Mouse (Mus musculus) midbrain, postnatal 0 days (tissue): ENCODE measurements around the gene Slc25a47. TPM values are rescaled to one million over a fixed set of nuclear protein-coding genes. Genes with fewer than 3 reads are reported as not detected.

Experiments used
- ATAC-seq: fragments of 200-750 bp; cut with Nextera tagmentation; 2 replicates; pipeline ENCODE4 v1.8.0; 2017; ENCODE audit warnings: moderate number of reproducible peaks, mild to moderate bottlenecking, moderate TSS enrichment, moderate library complexity; ENCODE audit not compliant: low FRiP score
- DNase-seq: peaks from one replicate; pipeline ENCODE4 v3.0.0-alpha.2; 2015; ENCODE audit warnings: low spot score
- H3K27ac ChIP-seq: fragments of 300-500 bp; sonication (generic); 2 replicates; pipeline ENCODE4 v1.5.1; 2014; ENCODE audit warnings: low read depth, mild to moderate bottlenecking, low read length, mixed read lengths
- H3K27me3 ChIP-seq: fragments of 300-500 bp; sonication (generic); 2 replicates; pipeline ENCODE4 v1.6.1; 2014; ENCODE audit warnings: low read length, control low read depth, mixed read lengths; ENCODE audit not compliant: insufficient read depth
- H3K36me3 ChIP-seq: fragments of 300-500 bp; sonication (generic); 2 replicates; pipeline ENCODE4 v1.6.1; 2014; ENCODE audit warnings: low read length, control low read depth, mixed read lengths; ENCODE audit not compliant: insufficient read depth
- H3K4me1 ChIP-seq: fragments of 300-500 bp; sonication (generic); 2 replicates; pipeline ENCODE4 v1.6.1; 2014; ENCODE audit warnings: mild to moderate bottlenecking, control low read depth, antibody characterized with exemption, low read length, mixed read lengths; ENCODE audit not compliant: insufficient read depth
- H3K4me2 ChIP-seq: fragments of 300-500 bp; sonication (generic); 2 replicates; pipeline ENCODE4 v1.6.1; 2014; ENCODE audit warnings: low read depth, mild to moderate bottlenecking, low read length, mixed read lengths; ENCODE audit not compliant: poor library complexity, severe bottlenecking
- H3K4me3 ChIP-seq: fragments of 300-500 bp; sonication (generic); 2 replicates; pipeline ENCODE4 v1.5.1; 2014; ENCODE audit warnings: low read depth, mild to moderate bottlenecking, low read length, moderate library complexity
- H3K9ac ChIP-seq: fragments of 300-500 bp; sonication (generic); replicated peaks from 2 replicates; pipeline ENCODE4 v1.6.1; 2014; ENCODE audit warnings: mild to moderate bottlenecking, low read length, moderate library complexity, mixed read lengths; ENCODE audit not compliant: poor library complexity, severe bottlenecking
- H3K9me3 ChIP-seq: fragments of 300-500 bp; sonication (generic); 2 replicates; pipeline ENCODE4 v1.6.1; 2016; ENCODE audit warnings: low read length, control low read depth
- CTCF ChIP-seq: IDR thresholded peaks from 2 replicates; pipeline ENCODE4 v1.5.1; 2016; ENCODE audit warnings: antibody characterized with exemption, mild to moderate bottlenecking
- WGBS: fragments of 180-500 bp; shearing (Covaris S2); extraction: QIAGEN DNeasy Blood & Tissue Kit; methylation state at CpG from one replicate; pipeline ENCODE4 v1.1.7; 2014; 5-methylcytosine and 5-hydroxymethylcytosine counted together
- polyA plus RNA-seq: library from polyadenylated mRNA; unstranded; fragments of >200 nt; fragmentation: Nextera tagmentation; extraction: Ambion mirVana; gene quantifications from 2 replicates; pipeline ENCODE4 v1.2.1, GENCODE M21; 2015
- total RNA-seq: library from RNA; depleted of rRNA; stranded (reverse); fragments of >200 nt; gene quantifications from 2 replicates; pipeline ENCODE4 v1.2.3, GENCODE M21; 2014

Slc25a47 gene
- total and polyA plus RNA-seq, 2 experiments from 2014 or later = 5.9 to 13.2 TPM

GRCm38 (mm10) chr12:108834337-108834736 is 1.5 kb upstream of the Slc25a47 start:
- Histone ChIP-seq H3K9me3 (no peaks in the 10 kb centered on the region), H3K4me1 (peaks cover 24% of the 10 kb centered on the region), H3K4me2 (peak overlapping the region; percentile 71), H3K27ac (no peak overlapping the region), H3K27me3 (no peaks in the 10 kb centered on the region), H3K9ac (0 out of 2 replicates have a peak overlapping the region, but pooled peaks have one; percentile 72), H3K36me3 (no peaks in the 10 kb centered on the region; the same call in 1 of the 2 replicates), H3K4me3 (peak overlapping the region; percentile 69; the same call in 1 of the 2 replicates)
- no peak for ATAC-seq
- WGBS = 91% methylated on average over 3 of the region's 3 CpGs
- TF ChIP-seq CTCF = no peak
- DNase-seq = no peak

GRCm38 (mm10) chr12:108834786-108835185 is 1.1 kb upstream of the Slc25a47 start:
- peak overlapping the region; percentile 72; the same call in 1 of the 2 replicates for H3K9ac ChIP-seq
- H3K4me2 ChIP-seq = peak overlapping the region; percentile 71
- no peak for DNase-seq
- H3K4me3 ChIP-seq = peak overlapping the region; percentile 69
- no peaks in the 10 kb centered on the region for H3K9me3 ChIP-seq
- no peak for TF ChIP-seq CTCF
- WGBS = 42% methylated on average over 5 of the region's 5 CpGs
- ATAC-seq = no peak
- H3K27ac ChIP-seq = no peak overlapping the region
- no peaks in the 10 kb centered on the region; the same call in 1 of the 2 replicates for H3K36me3 ChIP-seq
- H3K4me1 ChIP-seq = peaks cover 24% of the 10 kb centered on the region
- no peaks in the 10 kb centered on the region for H3K27me3 ChIP-seq

- Histone ChIP-seq H3K4me3 (peak overlapping the region; percentile 69), H3K36me3 (no peaks in the 10 kb centered on the region; the same call in 1 of the 2 replicates), H3K27ac (peak overlapping the region; percentile 43; the same call in 1 of the 2 replicates), H3K4me2 (peak overlapping the region; percentile 71), H3K9me3 (no peaks in the 10 kb centered on the region), H3K27me3 (no peaks in the 10 kb centered on the region), H3K9ac (peak overlapping the region; percentile 72), H3K4me1 (peaks cover 24% of the 10 kb centered on the region)
- TF ChIP-seq CTCF = no peak
- ATAC-seq = peak; percentile 25
- DNase-seq = no peak
- 3% methylated on average over 51 of the region's 51 CpGs for WGBS
These were observed 522 bp upstream of the Slc25a47 start for GRCm38 (mm10) chr12:108835208-108835839.

GRCm38 (mm10) chr12:108836722-108837121 is 876 bp downstream of the Slc25a47 start:
- ATAC-seq = no peak
- Histone ChIP-seq H3K9ac (peak overlapping the region; percentile 72), H3K27me3 (no peaks in the 10 kb centered on the region), H3K4me2 (peak overlapping the region; percentile 71), H3K9me3 (no peaks in the 10 kb centered on the region), H3K4me3 (peak overlapping the region; percentile 69), H3K4me1 (peaks cover 24% of the 10 kb centered on the region), H3K36me3 (0 out of 2 replicates have a peak, but pooled peaks cover 4% of the 10 kb centered on the region), H3K27ac (0 out of 2 replicates have a peak overlapping the region, but pooled peaks have one; percentile 69)
- no peak for TF ChIP-seq CTCF
- no peak for DNase-seq
- WGBS = 56% methylated on average over 7 of the region's 7 CpGs

- no peaks in the 10 kb centered on the region for H3K9me3 ChIP-seq
- WGBS = 91% methylated on average over 6 of the region's 6 CpGs
- H3K36me3 ChIP-seq = peaks cover 13% of the 10 kb centered on the region
- H3K27me3 ChIP-seq = no peaks in the 10 kb centered on the region
- peaks cover 15% of the 10 kb centered on the region for H3K4me1 ChIP-seq
- no peak overlapping the region for H3K9ac ChIP-seq
- TF ChIP-seq CTCF = no peak
- no peak overlapping the region for H3K27ac ChIP-seq
- no peak for DNase-seq
- no peak for ATAC-seq
- H3K4me3 ChIP-seq = no peak overlapping the region
- H3K4me2 ChIP-seq = no peak overlapping the region
These were observed 5.3 kb downstream of the Slc25a47 start for GRCm38 (mm10) chr12:108841181-108841580.

GRCm38 (mm10) chr12:108842663-108843062 is 6.8 kb downstream of the Slc25a47 start:
- no peak for DNase-seq
- no peak overlapping the region for H3K27ac ChIP-seq
- no peaks in the 10 kb centered on the region for H3K9me3 ChIP-seq
- WGBS = 90% methylated on average over 7 of the region's 7 CpGs
- no peak overlapping the region for H3K4me2 ChIP-seq
- no peak for TF ChIP-seq CTCF
- peaks cover 4% of the 10 kb centered on the region; the same call in 1 of the 2 replicates for H3K4me1 ChIP-seq
- H3K4me3 ChIP-seq = no peak overlapping the region
- H3K9ac ChIP-seq = no peak overlapping the region
- ATAC-seq = no peak
- H3K36me3 ChIP-seq = peaks cover 13% of the 10 kb centered on the region
- no peaks in the 10 kb centered on the region for H3K27me3 ChIP-seq
